Mouse (Mus musculus): Measurements from ENCODE around the gene Tmem108.

DNA sequence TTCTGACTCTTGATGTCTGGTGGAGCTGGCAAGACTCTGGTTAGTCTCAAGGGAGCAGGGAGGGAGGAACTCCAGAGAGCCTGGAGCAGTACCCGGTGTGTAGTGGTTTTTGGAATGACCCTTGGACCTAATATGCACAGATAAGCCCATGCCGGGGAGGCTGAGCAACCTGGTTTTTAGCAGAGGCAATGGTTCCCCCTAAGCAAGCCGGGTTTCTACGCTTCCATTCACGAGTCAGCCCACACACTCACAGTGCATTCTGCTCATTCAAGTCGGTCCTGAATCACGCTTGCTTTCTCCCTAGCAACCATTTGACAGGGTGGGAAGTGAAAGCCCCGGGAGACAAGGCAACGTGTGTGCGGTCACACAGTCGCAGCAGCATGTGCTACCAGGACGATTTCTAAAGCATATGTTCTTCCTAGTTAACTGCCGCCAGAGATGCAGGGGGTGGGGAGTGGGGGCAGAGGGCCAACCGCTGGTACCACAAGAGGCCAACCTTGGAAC, 259.7 kb downstream of the Tmem108 start:
- no peak for TF ChIP-seq CTCF (IDR thresholded peaks at IDR 0.05; ENCODE audit: low read depth)
- no peak for TF ChIP-seq EP300 (IDR thresholded peaks at IDR 0.05; ENCODE audit: low read depth)

All from heart, postnatal 0 days (tissue).